Mouse (Mus musculus): ENCODE measurements around the gene Slc6a20b.

DNA sequence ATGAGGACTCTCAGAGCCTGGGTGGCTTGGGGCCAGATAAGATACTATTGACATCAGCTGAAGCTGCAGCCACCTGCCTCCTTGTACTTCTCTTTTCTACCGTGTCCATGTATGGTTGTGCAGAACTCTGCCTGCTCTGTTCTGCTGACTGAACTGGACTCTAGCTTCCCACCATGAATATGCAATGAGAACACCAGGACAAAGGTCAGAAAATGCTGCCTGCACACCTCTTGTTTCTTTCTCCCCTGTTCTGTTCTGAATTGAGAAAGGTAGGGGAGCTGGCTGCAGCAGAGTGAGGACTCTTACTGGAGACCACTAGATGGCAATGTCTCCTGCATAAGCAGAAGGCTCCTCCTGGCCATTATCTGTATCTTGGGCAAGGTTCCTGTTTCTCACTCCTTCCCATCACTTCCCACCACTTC lies 6.3 kb upstream of the Slc6a20b start:
- TF ChIP-seq POLR2A (IDR thresholded peaks at IDR 0.05; ENCODE audit: control insufficient read depth, extremely low read depth, insufficient read depth, low read length, poor library complexity): no peak
- no peak for TF ChIP-seq CTCF (IDR thresholded peaks at IDR 0.05; ENCODE audit: borderline replicate concordance, control insufficient read depth, extremely low read depth, insufficient read depth, low read length, poor library complexity)
